Mouse (Mus musculus): ENCODE measurements around the gene Enkd1. TPM values are rescaled to one million over a fixed set of nuclear protein-coding genes. Genes with fewer than 3 reads are reported as not detected.

The Enkd1 gene
- polyA plus RNA-seq, 2 experiments, result 19.8 to 43.3 TPM

- 95% methylated on average over 1 of the region's 1 CpGs for WGBS
Measured at GRCm38 (mm10) chr8:105677891-105678290, 30.1 kb downstream of the Enkd1 start.

GRCm38 (mm10) chr8:105661167-105661566, 46.8 kb downstream of the Enkd1 start:
- Histone ChIP-seq H3K27me3 (ENCODE audit: control insufficient read depth, insufficient read depth, low read length) (no peaks in the 10 kb centered on the region), H3K9ac (ENCODE audit: low read depth, low read length, severe bottlenecking) (no peak overlapping the region), H3K4me3 (replicated peaks; ENCODE audit: low read length) (no peak overlapping the region), H3K4me1 (ENCODE audit: control insufficient read depth, insufficient read depth, low read length) (no peaks in the 10 kb centered on the region), H3K4me2 (replicated peaks; ENCODE audit: low read depth, low read length, severe bottlenecking) (no peak overlapping the region), H3K36me3 (ENCODE audit: control insufficient read depth, insufficient read depth, low read length) (peaks cover 36% of the 10 kb centered on the region), H3K27ac (replicated peaks; ENCODE audit: low read depth, low read length) (no peak overlapping the region), H3K9me3 (ENCODE audit: control insufficient read depth, low read length) (no peaks in the 10 kb centered on the region)
- no peak for DNase-seq (ENCODE audit: low spot score)
- ATAC-seq (ENCODE audit: low FRiP score, low read depth), result no peak
- TF ChIP-seq POLR2A (IDR thresholded peaks at IDR 0.05; ENCODE audit: borderline replicate concordance, extremely low read depth, insufficient read depth, insufficient read length), result no peak
- 80% methylated on average over 3 of the region's 3 CpGs for WGBS

More at GRCm38 (mm10) chr8:105677891-105678290, 30.1 kb downstream of the Enkd1 start:
- DNase-seq (ENCODE audit: low spot score) (no peak), ATAC-seq (ENCODE audit: low FRiP score, low read depth) (no peak)
- no peaks in the 10 kb centered on the region for H3K27me3 ChIP-seq (ENCODE audit: control insufficient read depth, insufficient read depth, low read length)
- TF ChIP-seq POLR2A (IDR thresholded peaks at IDR 0.05; ENCODE audit: borderline replicate concordance, extremely low read depth, insufficient read depth, insufficient read length), result no peak
- no peak overlapping the region for H3K4me3 ChIP-seq (replicated peaks; ENCODE audit: low read length)
- no peak overlapping the region for H3K4me2 ChIP-seq (replicated peaks; ENCODE audit: low read depth, low read length, severe bottlenecking)
- no peaks in the 10 kb centered on the region for H3K9me3 ChIP-seq (ENCODE audit: control insufficient read depth, low read length)
- no peak overlapping the region for H3K9ac ChIP-seq (ENCODE audit: low read depth, low read length, severe bottlenecking)
- H3K27ac ChIP-seq (replicated peaks; ENCODE audit: low read depth, low read length), result no peak overlapping the region
- H3K36me3 ChIP-seq (ENCODE audit: control insufficient read depth, insufficient read depth, low read length), result peaks cover 94% of the 10 kb centered on the region
- H3K4me1 ChIP-seq (ENCODE audit: control insufficient read depth, insufficient read depth, low read length), result no peaks in the 10 kb centered on the region

GRCm38 (mm10) chr8:105657641-105658040, 50.4 kb downstream of the Enkd1 start:
- no peak overlapping the region for H3K4me2 ChIP-seq (replicated peaks; ENCODE audit: low read depth, low read length, severe bottlenecking)

More at GRCm38 (mm10) chr8:105657641-105658040, 50.4 kb downstream of the Enkd1 start:
- H3K27ac ChIP-seq (replicated peaks; ENCODE audit: low read depth, low read length), result no peak overlapping the region
- H3K9ac ChIP-seq (ENCODE audit: low read depth, low read length, severe bottlenecking), result no peak overlapping the region
- no peak for ATAC-seq (ENCODE audit: low FRiP score, low read depth)
- no peak for TF ChIP-seq POLR2A (IDR thresholded peaks at IDR 0.05; ENCODE audit: borderline replicate concordance, extremely low read depth, insufficient read depth, insufficient read length)
- no peaks in the 10 kb centered on the region for H3K9me3 ChIP-seq (ENCODE audit: control insufficient read depth, low read length)
- H3K36me3 ChIP-seq (ENCODE audit: control insufficient read depth, insufficient read depth, low read length), result peaks cover 27% of the 10 kb centered on the region
- H3K4me1 ChIP-seq (ENCODE audit: control insufficient read depth, insufficient read depth, low read length), result no peaks in the 10 kb centered on the region
- no peak for DNase-seq (ENCODE audit: low spot score)
- no peak overlapping the region for H3K4me3 ChIP-seq (replicated peaks; ENCODE audit: low read length)
- no peaks in the 10 kb centered on the region for H3K27me3 ChIP-seq (ENCODE audit: control insufficient read depth, insufficient read depth, low read length)

Other genes with a start within 250 kb of the Enkd1 start
- gene Tppp3, start 236.7 kb downstream of the Enkd1 start, polyA plus RNA-seq (2012; rRNA removed), result 107 and 130 TPM in 2 replicates
- 123 and 164 TPM in 2 replicates for gene Tppp3, start 236.7 kb downstream of the Enkd1 start, polyA plus RNA-seq (2014; fragmentation: Nextera tagmentation; extraction: Ambion mirVana)
- gene Zdhhc1, start 211.3 kb downstream of the Enkd1 start, polyA plus RNA-seq (2012; rRNA removed), result 72.3 and 90.2 TPM in 2 replicates
- gene Zdhhc1, start 211.3 kb downstream of the Enkd1 start, polyA plus RNA-seq (2014; fragmentation: Nextera tagmentation; extraction: Ambion mirVana), result 36.8 and 42.9 TPM in 2 replicates
- gene Hsd11b2, start 189.5 kb downstream of the Enkd1 start, polyA plus RNA-seq (2012; rRNA removed), result 3.3 and 6.4 TPM in 2 replicates
- gene Hsd11b2, start 189.5 kb downstream of the Enkd1 start, polyA plus RNA-seq (2014; fragmentation: Nextera tagmentation; extraction: Ambion mirVana), result 1.7 and 2.2 TPM in 2 replicates
- 98.9 and 105 TPM in 2 replicates for gene Atp6v0d1, start 142.2 kb downstream of the Enkd1 start, polyA plus RNA-seq (2012; rRNA removed)
- 91.2 and 93.2 TPM in 2 replicates for gene Atp6v0d1, start 142.2 kb downstream of the Enkd1 start, polyA plus RNA-seq (2014; fragmentation: Nextera tagmentation; extraction: Ambion mirVana)
- gene Ripor1, start 103.0 kb downstream of the Enkd1 start, polyA plus RNA-seq (2012; rRNA removed), result 25.0 and 34.3 TPM in 2 replicates
- gene Ripor1, start 103.0 kb downstream of the Enkd1 start, polyA plus RNA-seq (2014; fragmentation: Nextera tagmentation; extraction: Ambion mirVana), result 18.7 and 22.1 TPM in 2 replicates
- gene Ctcf, start 71.6 kb downstream of the Enkd1 start, polyA plus RNA-seq (2012; rRNA removed), result 39.1 and 48.1 TPM in 2 replicates
- gene Ctcf, start 71.6 kb downstream of the Enkd1 start, polyA plus RNA-seq (2014; fragmentation: Nextera tagmentation; extraction: Ambion mirVana), result 97.8 and 107 TPM in 2 replicates
- 1.0 and 1.7 TPM in 2 replicates for gene Agrp, start 70.8 kb downstream of the Enkd1 start, polyA plus RNA-seq (2012; rRNA removed)
- gene Agrp, start 70.8 kb downstream of the Enkd1 start, polyA plus RNA-seq (2014; fragmentation: Nextera tagmentation; extraction: Ambion mirVana), result 2.5 and 2.6 TPM in 2 replicates
- gene Carmil2, start 21.9 kb downstream of the Enkd1 start, polyA plus RNA-seq (2012; rRNA removed), result 2.1 and 2.3 TPM in 2 replicates
- 0.63 and 0.66 TPM in 2 replicates for gene Carmil2, start 21.9 kb downstream of the Enkd1 start, polyA plus RNA-seq (2014; fragmentation: Nextera tagmentation; extraction: Ambion mirVana)
- 52.8 and 68.4 TPM in 2 replicates for gene Acd, start 7.1 kb downstream of the Enkd1 start, polyA plus RNA-seq (2012; rRNA removed)
- 62.0 and 72.1 TPM in 2 replicates for gene Acd, start 7.1 kb downstream of the Enkd1 start, polyA plus RNA-seq (2014; fragmentation: Nextera tagmentation; extraction: Ambion mirVana)
- gene Pard6a, start 7.1 kb downstream of the Enkd1 start, polyA plus RNA-seq (2012; rRNA removed), result 17.9 and 28.4 TPM in 2 replicates
- 18.4 and 19.3 TPM in 2 replicates for gene Pard6a, start 7.1 kb downstream of the Enkd1 start, polyA plus RNA-seq (2014; fragmentation: Nextera tagmentation; extraction: Ambion mirVana)
- gene 4933405L10Rik, start 555 bp downstream of the Enkd1 start, polyA plus RNA-seq (2012; rRNA removed), result 0.18 TPM in 1 of 2 replicates, not detected in the other
- gene 4933405L10Rik, start 555 bp downstream of the Enkd1 start, polyA plus RNA-seq (2014; fragmentation: Nextera tagmentation; extraction: Ambion mirVana), result 0.29 TPM in 1 of 2 replicates, not detected in the other
- gene Gfod2, start 50.5 kb upstream of the Enkd1 start, polyA plus RNA-seq (2012; rRNA removed), result 10.5 and 11.7 TPM in 2 replicates
- gene Gfod2, start 50.5 kb upstream of the Enkd1 start, polyA plus RNA-seq (2014; fragmentation: Nextera tagmentation; extraction: Ambion mirVana), result 13.6 and 17.7 TPM in 2 replicates
- 31.3 and 37.4 TPM in 2 replicates for gene Ranbp10, start 119.1 kb upstream of the Enkd1 start, polyA plus RNA-seq (2012; rRNA removed)
- gene Ranbp10, start 119.1 kb upstream of the Enkd1 start, polyA plus RNA-seq (2014; fragmentation: Nextera tagmentation; extraction: Ambion mirVana), result 12.2 and 15.0 TPM in 2 replicates
- 0.06 and 0.19 TPM in 2 replicates for gene Tsnaxip1, start 119.5 kb upstream of the Enkd1 start, polyA plus RNA-seq (2012; rRNA removed)
- gene Tsnaxip1, start 119.5 kb upstream of the Enkd1 start, polyA plus RNA-seq (2014; fragmentation: Nextera tagmentation; extraction: Ambion mirVana), result 0.18 and 0.62 TPM in 2 replicates
- gene Cenpt, start 145.1 kb upstream of the Enkd1 start, polyA plus RNA-seq (2012; rRNA removed), result 92.2 and 98.0 TPM in 2 replicates
- 41.5 and 45.7 TPM in 2 replicates for gene Cenpt, start 145.1 kb upstream of the Enkd1 start, polyA plus RNA-seq (2014; fragmentation: Nextera tagmentation; extraction: Ambion mirVana)
- gene Thap11, start 146.9 kb upstream of the Enkd1 start, polyA plus RNA-seq (2012; rRNA removed), result 70.7 and 83.1 TPM in 2 replicates
- 62.5 and 68.4 TPM in 2 replicates for gene Thap11, start 146.9 kb upstream of the Enkd1 start, polyA plus RNA-seq (2014; fragmentation: Nextera tagmentation; extraction: Ambion mirVana)
- gene Nutf2, start 152.4 kb upstream of the Enkd1 start, polyA plus RNA-seq (2012; rRNA removed), result 239 and 249 TPM in 2 replicates
- 259 and 271 TPM in 2 replicates for gene Nutf2, start 152.4 kb upstream of the Enkd1 start, polyA plus RNA-seq (2014; fragmentation: Nextera tagmentation; extraction: Ambion mirVana)
- 91.8 and 127 TPM in 2 replicates for gene Edc4, start 172.7 kb upstream of the Enkd1 start, polyA plus RNA-seq (2012; rRNA removed)
- 39.6 and 49.1 TPM in 2 replicates for gene Edc4, start 172.7 kb upstream of the Enkd1 start, polyA plus RNA-seq (2014; fragmentation: Nextera tagmentation; extraction: Ambion mirVana)
- 2.2 TPM in 2 replicates for gene Nrn1l, start 185.4 kb upstream of the Enkd1 start, polyA plus RNA-seq (2012; rRNA removed)
- gene Nrn1l, start 185.4 kb upstream of the Enkd1 start, polyA plus RNA-seq (2014; fragmentation: Nextera tagmentation; extraction: Ambion mirVana), result 0.45 and 1.1 TPM in 2 replicates
- gene Pskh1, start 192.2 kb upstream of the Enkd1 start, polyA plus RNA-seq (2012; rRNA removed), result 57.2 and 82.7 TPM in 2 replicates
- gene Pskh1, start 192.2 kb upstream of the Enkd1 start, polyA plus RNA-seq (2014; fragmentation: Nextera tagmentation; extraction: Ambion mirVana), result 33.1 and 37.6 TPM in 2 replicates
- 4.1 and 5.7 TPM in 2 replicates for gene Ctrl, start 225.7 kb upstream of the Enkd1 start, polyA plus RNA-seq (2012; rRNA removed)
- gene Ctrl, start 225.7 kb upstream of the Enkd1 start, polyA plus RNA-seq (2014; fragmentation: Nextera tagmentation; extraction: Ambion mirVana), result 0.88 and 1.7 TPM in 2 replicates
- gene Psmb10, start 230.2 kb upstream of the Enkd1 start, polyA plus RNA-seq (2012; rRNA removed), result 31.8 and 45.8 TPM in 2 replicates
- 37.8 and 38.8 TPM in 2 replicates for gene Psmb10, start 230.2 kb upstream of the Enkd1 start, polyA plus RNA-seq (2014; fragmentation: Nextera tagmentation; extraction: Ambion mirVana)
- 15.9 and 18.5 TPM in 2 replicates for gene Lcat, start 235.2 kb upstream of the Enkd1 start, polyA plus RNA-seq (2012; rRNA removed)
- 1.9 and 3.0 TPM in 2 replicates for gene Lcat, start 235.2 kb upstream of the Enkd1 start, polyA plus RNA-seq (2014; fragmentation: Nextera tagmentation; extraction: Ambion mirVana)

Measured in limb, embryonic 14.5 days (tissue).